Mouse (Mus musculus) cortical plate, adult 2 months (tissue): ENCODE data around the gene Npc2.

Source experiments
- CTCF ChIP-seq: fragments of 200-500 bp; IDR thresholded peaks from 2 replicates; pipeline ENCODE4 v1.5.1; 2011; ENCODE audit warnings: mild to moderate bottlenecking, control low read depth, low read length; ENCODE audit not compliant: insufficient read depth; ENCODE audit errors: extremely low read depth
- POLR2A ChIP-seq: fragments of 200-500 bp; IDR thresholded peaks from 2 replicates; pipeline ENCODE4 v1.6.1; 2011; ENCODE audit warnings: mild to moderate bottlenecking, low read length, control low read depth; ENCODE audit not compliant: insufficient read depth; ENCODE audit errors: extremely low read depth

DNA sequence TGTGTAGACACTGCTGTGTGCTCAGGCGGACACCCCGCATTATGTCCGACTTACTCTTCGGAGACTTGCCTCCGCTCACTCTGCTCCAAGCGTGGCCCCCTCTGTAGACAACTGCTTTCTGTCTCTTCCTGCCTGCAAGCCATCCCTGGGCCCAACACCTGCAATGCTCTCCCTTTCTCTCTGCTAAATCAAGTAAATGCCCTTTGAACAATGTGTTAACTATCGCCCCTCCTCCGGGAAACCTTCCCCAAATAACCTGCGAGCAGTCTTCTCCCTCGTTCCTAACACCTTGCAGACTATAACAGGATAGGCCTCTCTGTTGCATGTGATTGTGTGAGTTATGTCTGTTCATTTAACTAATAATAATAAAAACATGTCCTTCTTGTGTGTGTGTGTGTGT is 29.5 kb downstream of the Npc2 start:
- TF ChIP-seq POLR2A (no peak), CTCF (no peak)
